Mouse (Mus musculus) lung, adult 18-20 months (tissue): Measurements from ENCODE around the gene Cxcl1.

Experiments
- DNase-seq, 2 experiments: peaks; one replicate each; pipeline ENCODE4 v3.0.0; 2022; ENCODE audit warnings: mixed read lengths in 2 of 2

Gene Cxcl1

GRCm38 (mm10) chr5:90891464-90891813 lies 398 bp downstream of the Cxcl1 start:
- no peak for DNase-seq

- DNase-seq, result no peak
These were observed 3.2 kb downstream of the Cxcl1 start for GRCm38 (mm10) chr5:90894231-90894630.

GRCm38 (mm10) chr5:90897429-90897828 lies 6.4 kb downstream of the Cxcl1 start:
- DNase-seq, result no peak

- no peak for DNase-seq
These were observed 8.3 kb downstream of the Cxcl1 start for GRCm38 (mm10) chr5:90899308-90899707.

GRCm38 (mm10) chr5:90900147-90900546 lies 9.1 kb downstream of the Cxcl1 start:
- peak; percentile 74 to 79 for DNase-seq

- no peak for DNase-seq
These were observed 9.6 kb downstream of the Cxcl1 start for GRCm38 (mm10) chr5:90900688-90901087.

GRCm38 (mm10) chr5:90902380-90903260 lies 11.6 kb downstream of the Cxcl1 start:
- no peak for DNase-seq

- peak; percentile 27 to 38 for DNase-seq
These were observed 12.4 kb downstream of the Cxcl1 start, which contains the start of gene Cxcl2 for GRCm38 (mm10) chr5:90903339-90904020. Gene Cxcl2, plus strand, starts transcription at chr5:90903871.

GRCm38 (mm10) chr5:90908983-90909382 lies 17.9 kb downstream of the Cxcl1 start:
- DNase-seq, result peak; percentile 53 to 62

GRCm38 (mm10) chr5:90919495-90919894 lies 28.5 kb downstream of the Cxcl1 start:
- no peak for DNase-seq

GRCm38 (mm10) chr5:90922958-90923357 lies 31.9 kb downstream of the Cxcl1 start:
- peak; percentile 12 to 49 for DNase-seq

GRCm38 (mm10) chr5:90930546-90930945 lies 39.5 kb downstream of the Cxcl1 start:
- no peak for DNase-seq

GRCm38 (mm10) chr5:90930971-90931851 lies 40.2 kb downstream of the Cxcl1 start, which contains the start of gene Mthfd2l:
Gene Mthfd2l, plus strand, starts transcription at chr5:90931117.
- DNase-seq, result peak; percentile 80 to 85

GRCm38 (mm10) chr5:90931911-90932310 lies 40.9 kb downstream of the Cxcl1 start:
- no peak for DNase-seq

GRCm38 (mm10) chr5:90936706-90937105 lies 45.7 kb downstream of the Cxcl1 start:
- DNase-seq, result no peak
